Mouse (Mus musculus) urinary bladder, postnatal 25 days (tissue): ENCODE data around the gene Atf3.
A peak's percentile ranks its signal among the peaks of the same experiment; 100 is the strongest.
"Not testable (repeated sequence)": the region's sequence is repeated elsewhere in the genome, so short reads cannot be mapped to it uniquely, and the experiment has no call there.

Experiments used
- DNase-seq: peaks from one replicate; pipeline ENCODE4 v3.0.0; 2022; ENCODE audit warnings: low spot score

The Atf3 gene

DNA sequence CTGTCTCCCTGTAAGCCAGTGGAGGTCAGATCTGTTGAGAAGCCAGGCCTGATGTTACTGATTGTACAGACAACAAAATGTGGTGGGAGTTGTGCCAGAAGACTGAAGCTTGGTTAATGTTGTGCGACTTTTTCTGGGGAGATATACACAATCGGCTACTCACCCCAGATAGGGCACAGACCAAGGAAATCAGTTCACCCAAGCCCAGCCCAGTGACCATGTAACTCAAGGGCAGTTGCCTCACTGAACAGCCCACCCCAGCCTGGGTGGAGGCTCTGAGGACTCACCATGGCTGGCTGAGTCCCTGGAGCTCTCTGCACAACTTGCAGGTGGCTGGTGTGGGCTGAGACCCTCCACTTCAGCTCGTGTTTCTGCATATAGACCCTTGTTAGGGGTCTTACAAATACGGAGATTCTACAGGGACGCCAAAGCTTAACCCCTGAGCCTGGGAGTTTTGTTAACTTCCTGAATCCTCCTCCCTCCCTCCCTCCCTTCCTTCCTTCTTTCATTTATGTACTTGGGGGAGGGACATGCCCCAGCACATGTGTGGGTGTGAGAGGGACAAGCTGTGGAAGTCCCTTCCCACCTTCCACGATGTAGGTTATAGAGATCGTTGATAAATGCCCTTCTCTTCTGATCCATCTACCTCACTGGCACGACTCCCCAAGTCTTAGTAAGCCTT lies 66.8 kb downstream of the Atf3 start:
- no peak for DNase-seq

DNA sequence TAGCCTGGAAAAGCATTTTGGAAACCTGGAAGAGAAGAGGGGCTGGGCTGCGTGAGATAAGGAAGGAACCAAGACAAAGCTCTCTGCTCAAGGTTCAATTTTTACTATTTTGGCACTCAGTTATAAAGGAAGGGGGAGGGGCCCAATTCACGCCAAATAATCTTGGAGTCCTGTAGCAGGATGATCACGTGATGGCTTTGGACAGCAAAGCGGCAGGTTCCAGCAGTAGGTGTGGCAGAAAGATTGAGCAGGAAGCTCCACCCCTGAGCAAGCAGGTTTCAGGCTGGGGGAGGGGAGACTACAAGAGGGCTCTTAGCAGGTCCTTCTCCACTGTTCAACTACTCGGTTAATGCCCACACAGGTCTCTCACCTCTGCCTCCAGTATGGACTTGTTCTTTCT lies 68.3 kb downstream of the Atf3 start:
- not testable (repeated sequence) for DNase-seq

DNA sequence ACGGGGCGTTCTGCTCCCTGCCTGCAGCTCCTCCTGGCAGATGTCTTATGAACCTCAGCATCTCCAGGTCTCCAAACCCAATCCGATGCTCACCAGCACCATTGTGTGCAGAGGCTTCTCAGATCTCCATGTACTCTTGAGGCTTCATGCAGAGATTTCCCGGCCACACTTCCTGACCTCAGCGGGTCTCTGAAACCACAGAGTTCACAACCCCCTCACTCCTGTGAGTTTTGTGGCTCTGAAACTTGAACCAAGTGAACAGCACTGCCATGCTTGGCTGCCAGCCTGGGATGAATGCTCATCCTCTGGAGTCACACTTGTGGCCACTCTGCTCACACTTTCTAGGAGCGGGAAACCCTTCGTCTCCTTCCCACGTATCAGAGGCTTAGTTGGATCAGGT lies 76.9 kb downstream of the Atf3 start:
- DNase-seq = no peak

DNA sequence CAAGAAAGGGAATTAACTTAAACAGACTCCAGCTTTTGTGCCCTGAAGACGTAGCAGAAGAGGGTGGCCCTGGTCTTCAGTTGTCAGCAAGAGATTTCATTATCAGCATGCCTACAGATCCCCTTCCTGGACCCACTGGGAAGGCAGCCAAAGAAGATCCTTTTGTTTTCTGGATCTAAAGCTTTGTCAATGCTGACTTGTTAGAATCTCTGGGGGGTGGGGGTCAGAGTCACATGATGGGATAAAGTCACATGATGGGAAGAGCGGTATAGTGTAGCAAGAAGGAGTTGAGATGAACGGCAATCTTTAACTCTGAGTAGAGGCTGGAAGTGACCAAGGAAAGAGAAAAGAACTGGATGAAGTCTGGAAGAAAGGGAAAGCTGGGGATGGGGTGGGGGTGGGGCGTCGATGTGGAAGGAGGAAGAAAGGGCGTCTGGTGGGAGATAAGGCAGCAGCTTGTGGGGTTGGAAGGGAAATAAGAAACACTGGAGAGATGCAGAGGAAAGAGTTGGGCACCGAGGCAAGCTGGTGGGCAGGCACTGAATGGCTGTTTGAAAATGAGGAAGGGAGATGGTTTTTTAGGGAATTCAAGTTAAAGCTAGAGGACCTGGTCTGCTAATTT lies 78.9 kb downstream of the Atf3 start:
- no peak for DNase-seq

DNA sequence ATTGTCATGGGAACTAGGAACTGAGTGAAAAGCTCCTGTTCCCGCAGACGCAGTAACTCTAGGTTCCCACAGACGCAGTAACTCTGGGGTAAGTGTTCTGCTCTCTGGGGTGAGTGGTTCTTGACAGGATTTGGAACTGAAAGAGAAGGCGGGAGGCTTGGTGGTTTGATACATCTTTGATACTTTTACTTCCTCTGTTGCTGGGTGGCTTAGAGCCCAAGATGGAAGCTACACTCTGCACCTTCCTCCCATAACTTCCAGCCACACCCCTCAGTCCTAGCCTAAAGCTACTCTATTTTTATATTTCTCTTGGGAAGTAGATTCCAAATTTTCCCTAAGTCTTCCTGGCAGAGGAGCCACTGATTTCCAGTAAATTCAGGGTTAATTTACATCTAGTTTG lies 79.4 kb downstream of the Atf3 start:
- no peak for DNase-seq

DNA sequence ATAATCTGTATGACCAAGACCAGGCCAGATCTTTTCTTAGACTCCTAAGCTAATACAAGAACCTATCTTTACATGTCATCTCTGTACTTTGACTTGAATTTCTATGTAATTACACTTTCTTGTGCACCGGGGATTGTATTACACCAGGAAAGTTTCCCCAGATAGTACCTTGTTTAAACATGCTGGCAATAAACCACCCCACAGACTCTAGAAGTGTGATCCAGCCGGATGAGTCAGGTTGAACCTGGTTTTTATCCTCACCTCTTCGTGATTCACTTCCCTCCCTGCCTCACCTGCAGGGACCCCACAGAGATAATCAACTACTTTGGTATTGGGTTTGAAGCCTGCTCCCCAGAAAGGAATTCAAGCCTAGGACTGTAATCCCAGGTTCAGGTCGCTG lies 82.4 kb downstream of the Atf3 start:
- no peak for DNase-seq

DNA sequence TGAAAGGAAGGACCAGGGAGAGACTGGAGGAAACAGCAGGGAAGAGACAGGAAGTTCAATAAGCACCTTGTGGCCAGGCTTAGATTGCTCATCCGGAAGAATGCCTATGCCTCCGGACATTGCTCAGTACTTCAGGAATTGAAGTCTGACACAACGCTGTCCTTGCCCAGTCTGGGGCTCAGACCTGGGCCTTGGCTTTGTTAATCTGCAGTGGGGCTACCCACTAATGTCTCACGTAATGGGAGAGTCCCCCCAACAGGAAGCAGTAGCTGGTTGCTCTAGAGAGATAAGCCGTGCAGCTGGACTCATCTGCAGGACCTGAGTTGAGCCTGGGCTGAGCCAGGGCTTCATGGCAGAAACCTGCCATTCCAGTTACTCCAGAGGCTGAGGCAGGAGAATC lies 84.9 kb downstream of the Atf3 start:
- no peak for DNase-seq

DNA sequence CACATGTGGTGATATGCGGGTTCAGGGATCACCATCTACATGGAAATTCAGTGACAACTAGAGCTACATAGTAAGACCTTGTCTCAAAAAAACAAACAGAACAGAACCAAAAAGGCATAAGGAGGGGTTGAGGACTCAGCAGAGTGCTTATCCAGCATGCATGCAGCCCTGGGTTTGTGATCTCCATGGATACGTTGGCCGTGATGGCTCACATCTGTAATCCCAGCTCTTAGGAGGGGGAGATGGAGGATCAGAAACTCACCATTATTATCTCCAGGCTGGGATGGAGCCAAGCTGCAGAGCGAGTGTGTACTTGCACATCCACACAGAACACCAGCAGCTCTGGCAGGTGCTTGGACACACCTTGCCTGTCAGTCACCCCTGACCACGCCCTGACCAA lies 85.6 kb downstream of the Atf3 start:
- no peak for DNase-seq

DNA sequence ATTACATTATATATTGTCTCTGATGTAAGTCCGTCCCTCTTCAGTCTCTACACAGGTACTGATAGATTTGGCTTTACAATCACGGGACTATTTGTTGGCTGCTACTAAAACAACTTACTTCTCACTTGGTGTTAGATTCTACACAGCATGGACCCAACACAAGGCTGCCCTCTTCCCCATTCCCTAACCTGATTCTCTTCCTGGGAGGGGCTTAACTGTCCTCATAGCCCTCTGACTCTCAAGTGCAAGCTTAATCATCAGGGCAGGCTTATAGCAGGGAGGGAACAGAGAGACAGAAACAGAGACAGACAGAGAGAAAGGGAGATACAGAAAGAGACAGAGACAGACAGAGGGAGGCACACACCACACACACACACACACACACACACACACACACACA lies 86.1 kb downstream of the Atf3 start:
- no peak for DNase-seq

DNA sequence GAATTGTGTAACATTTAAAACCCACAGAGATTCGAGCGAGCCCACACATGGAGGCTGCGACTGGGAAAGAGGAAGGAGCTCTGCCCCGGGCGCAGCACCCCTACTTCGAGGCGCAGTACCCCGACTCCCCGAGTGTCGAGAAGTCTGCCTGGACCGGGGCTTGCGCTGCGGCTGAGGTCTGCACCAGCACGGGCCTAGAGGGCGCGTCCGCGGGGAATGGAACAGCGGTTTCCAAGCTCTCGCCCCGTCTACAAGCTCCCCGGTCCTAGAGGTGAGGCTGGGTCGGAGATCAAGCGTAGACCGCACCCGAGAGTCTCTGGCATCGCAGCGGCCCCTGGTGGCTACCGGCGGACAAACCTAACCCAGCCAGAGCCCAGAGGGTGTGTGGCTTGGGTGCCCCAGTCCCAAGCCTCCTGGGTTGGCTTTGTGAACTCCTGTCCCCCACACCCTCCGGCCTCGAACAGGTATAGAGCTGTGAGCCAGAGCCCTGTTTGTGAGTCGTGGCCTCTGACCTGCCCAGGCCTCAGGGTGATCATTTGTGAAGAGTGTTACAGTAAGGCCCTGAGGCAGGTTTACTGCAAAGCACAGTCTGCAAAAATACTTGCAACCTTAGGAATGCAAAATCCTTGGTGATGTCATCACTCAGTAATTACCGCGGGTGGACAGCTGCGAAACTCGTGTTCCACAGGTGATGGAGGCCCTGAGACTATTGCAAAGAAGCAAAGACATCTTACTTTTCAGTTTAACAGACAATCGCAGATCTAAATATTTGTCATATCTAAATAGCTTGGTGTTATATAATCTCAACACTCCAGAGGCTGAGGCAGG lies 91.8 kb downstream of the Atf3 start:
- DNase-seq = peak; percentile 61

DNA sequence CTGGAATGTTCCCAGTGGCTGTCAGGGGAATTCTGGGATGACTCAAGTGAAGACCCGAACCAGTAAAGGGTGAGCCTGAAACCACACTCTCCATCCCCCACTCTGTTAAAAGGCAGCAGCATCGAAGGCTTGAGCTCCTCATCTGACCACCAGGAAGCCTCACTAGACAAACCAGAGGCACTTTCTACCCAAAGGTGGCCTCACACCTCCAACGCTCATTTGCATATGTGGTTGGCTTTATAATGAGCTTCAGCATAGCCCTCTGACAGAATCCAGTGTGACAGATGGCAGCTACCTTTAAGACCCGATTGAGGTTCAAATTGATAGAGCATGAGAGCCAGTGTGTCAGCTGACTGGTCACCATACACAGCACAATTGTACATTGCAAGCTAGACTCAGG lies 93.6 kb downstream of the Atf3 start:
- no peak for DNase-seq

DNA sequence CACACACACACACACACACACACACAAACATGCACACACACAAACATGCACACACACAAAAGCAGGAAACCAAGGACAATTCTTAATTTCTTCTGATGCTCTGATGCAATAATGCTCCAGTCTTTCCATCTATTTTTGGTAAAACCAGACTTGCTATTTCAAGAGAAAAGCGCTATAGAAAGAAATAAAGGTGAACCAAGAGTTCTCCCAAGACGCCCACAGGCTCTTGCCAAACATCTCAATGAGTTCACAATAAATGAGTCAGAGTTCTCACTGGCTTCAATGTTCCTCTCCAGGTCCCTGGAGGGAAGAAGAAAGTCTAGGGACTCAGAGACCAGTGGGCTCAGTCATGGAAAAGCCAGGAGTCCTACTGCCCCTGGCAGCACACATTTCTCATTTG lies 94.1 kb downstream of the Atf3 start:
- no peak for DNase-seq

DNA sequence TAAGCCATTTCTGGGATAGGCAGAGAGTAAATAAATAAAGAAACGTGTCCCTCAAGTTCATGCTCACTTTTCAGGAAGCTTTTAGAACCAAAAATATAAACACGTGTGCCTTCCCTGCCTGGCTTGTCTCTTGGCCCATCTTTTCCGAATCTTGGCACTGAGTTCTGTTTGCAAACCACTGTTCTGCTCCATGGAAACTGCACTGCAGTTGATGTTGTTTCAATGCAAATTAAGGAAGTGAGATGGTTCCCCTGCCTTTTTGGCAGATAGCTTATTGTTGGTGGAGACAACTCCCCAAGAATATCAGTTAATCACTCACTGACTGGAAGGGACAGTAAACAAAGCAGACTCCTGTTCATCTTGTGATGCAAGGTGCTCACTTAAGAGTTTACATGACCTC lies 95.1 kb downstream of the Atf3 start:
- no peak for DNase-seq
